Mouse (Mus musculus) cerebellum, postnatal 36 days (tissue): ENCODE data around the gene Arhgap23.
A peak's percentile ranks its signal among the peaks of the same experiment; 100 is the strongest.

Source experiments
- DNase-seq, 2 experiments: peaks; one replicate each; pipeline ENCODE4 v3.0.0; 2021 to 2022; ENCODE audit warnings: mixed read lengths in 2 of 2

Gene Arhgap23

GRCm38 (mm10) chr11:97406094-97406951 lies 9.0 kb upstream of the Arhgap23 start:
- no peak for DNase-seq

- no peak for DNase-seq
These were observed 7.9 kb upstream of the Arhgap23 start for GRCm38 (mm10) chr11:97407456-97407855.

GRCm38 (mm10) chr11:97408171-97408570 lies 7.2 kb upstream of the Arhgap23 start:
- DNase-seq, result peak; percentile 83 to 86

- no peak for DNase-seq
These were observed 4.4 kb upstream of the Arhgap23 start for GRCm38 (mm10) chr11:97410958-97411357.

GRCm38 (mm10) chr11:97412117-97412516 lies 3.2 kb upstream of the Arhgap23 start:
- DNase-seq, result no peak

GRCm38 (mm10) chr11:97412808-97413347 lies 2.5 kb upstream of the Arhgap23 start:
- DNase-seq, result no peak

- DNase-seq, result no peak
These were observed 641 bp downstream of the Arhgap23 start for GRCm38 (mm10) chr11:97415712-97416636.

GRCm38 (mm10) chr11:97416637-97417035 lies 1.3 kb downstream of the Arhgap23 start:
- DNase-seq, result no peak

GRCm38 (mm10) chr11:97418834-97419539 lies 3.7 kb downstream of the Arhgap23 start:
- DNase-seq, result no peak

- DNase-seq, result peak in 1 of 2 experiments; percentile 34
These were observed 4.2 kb downstream of the Arhgap23 start for GRCm38 (mm10) chr11:97419540-97419900.

GRCm38 (mm10) chr11:97422507-97422906 lies 7.2 kb downstream of the Arhgap23 start:
- no peak for DNase-seq

- no peak for DNase-seq
These were observed 8.9 kb downstream of the Arhgap23 start for GRCm38 (mm10) chr11:97424092-97424692.

GRCm38 (mm10) chr11:97424802-97425201 lies 9.5 kb downstream of the Arhgap23 start:
- no peak for DNase-seq

- DNase-seq, result peak; percentile 67 to 73
These were observed 12.7 kb downstream of the Arhgap23 start for GRCm38 (mm10) chr11:97427794-97428725.

GRCm38 (mm10) chr11:97428726-97429077 lies 13.4 kb downstream of the Arhgap23 start:
- no peak for DNase-seq

GRCm38 (mm10) chr11:97429615-97430014 lies 14.3 kb downstream of the Arhgap23 start:
- DNase-seq, result no peak

- peak; percentile 83 for DNase-seq
These were observed 16.7 kb downstream of the Arhgap23 start for GRCm38 (mm10) chr11:97432015-97432414.

GRCm38 (mm10) chr11:97432983-97433539 lies 17.7 kb downstream of the Arhgap23 start:
- no peak for DNase-seq

GRCm38 (mm10) chr11:97434121-97434520 lies 18.8 kb downstream of the Arhgap23 start:
- DNase-seq, result no peak

GRCm38 (mm10) chr11:97434704-97435454 lies 19.5 kb downstream of the Arhgap23 start:
- peak; percentile 39 to 44 for DNase-seq
